Mouse (Mus musculus) stomach, postnatal 0 days (tissue): ENCODE measurements around the gene Gm20509. TPM values are rescaled to one million over a fixed set of nuclear protein-coding genes. Genes with fewer than 3 reads are reported as not detected.

Experiments used
- ATAC-seq: fragments of 200-750 bp; cut with Nextera tagmentation; 2 replicates; pipeline ENCODE4 v1.8.0; 2017; ENCODE audit not compliant: low FRiP score, low TSS enrichment
- DNase-seq: peaks from one replicate; pipeline ENCODE4 v3.0.0-alpha.2; 2016; ENCODE audit warnings: low spot score
- H3K27ac ChIP-seq: fragments of 300-500 bp; sonication (generic); replicated peaks from 2 replicates; pipeline ENCODE4 v1.5.1; 2014; ENCODE audit warnings: mild to moderate bottlenecking, control low read depth
- H3K27me3 ChIP-seq: fragments of 300-500 bp; sonication (generic); 2 replicates; pipeline ENCODE4 v1.6.1; 2014; ENCODE audit warnings: low read length; ENCODE audit not compliant: control insufficient read depth, insufficient read depth
- H3K36me3 ChIP-seq: fragments of 300-500 bp; sonication (generic); 2 replicates; pipeline ENCODE4 v1.6.1; 2014; ENCODE audit warnings: low read length, mixed read lengths; ENCODE audit not compliant: control insufficient read depth, insufficient read depth
- H3K4me1 ChIP-seq: fragments of 300-500 bp; sonication (generic); replicated peaks from 2 replicates; pipeline ENCODE4 v1.6.1; 2014; ENCODE audit warnings: antibody characterized with exemption; ENCODE audit not compliant: control insufficient read depth, insufficient read depth
- H3K4me2 ChIP-seq: fragments of 300-500 bp; sonication (generic); replicated peaks from 2 replicates; pipeline ENCODE4 v1.6.1; 2014; ENCODE audit warnings: low read depth, mild to moderate bottlenecking, control low read depth, moderate library complexity
- H3K4me3 ChIP-seq: fragments of 300-500 bp; sonication (generic); 2 replicates; pipeline ENCODE4 v1.5.1; 2014; ENCODE audit warnings: low read depth, low read length, control low read depth
- H3K9ac ChIP-seq: fragments of 300-500 bp; sonication (generic); 2 replicates; pipeline ENCODE4 v1.6.1; 2014; ENCODE audit warnings: mild to moderate bottlenecking, low read length, control low read depth, mixed read lengths
- H3K9me3 ChIP-seq: fragments of 300-500 bp; sonication (generic); 2 replicates; pipeline ENCODE4 v1.6.1; 2016; ENCODE audit warnings: low read length; ENCODE audit not compliant: control insufficient read depth
- CTCF ChIP-seq: IDR thresholded peaks from 2 replicates; pipeline ENCODE4 v1.5.1; 2016; ENCODE audit warnings: antibody characterized with exemption, low read depth, mild to moderate bottlenecking, moderate library complexity
- EP300 ChIP-seq: optimal IDR thresholded peaks from 2 replicates; pipeline ENCODE3; 2016; ENCODE audit warnings: antibody characterized with exemption
- WGBS: fragments of 180-500 bp; shearing (Covaris S2); extraction: QIAGEN DNeasy Blood & Tissue Kit; methylation state at CpG from one replicate; pipeline ENCODE4 v1.1.7; 2014; 5-methylcytosine and 5-hydroxymethylcytosine counted together
- polyA plus RNA-seq: library from polyadenylated mRNA; unstranded; fragments of >200 nt; fragmentation: Nextera tagmentation; extraction: Ambion mirVana; gene quantifications from 2 replicates; pipeline ENCODE4 v1.2.1, GENCODE M21; 2015

Gene Gm20509
- polyA plus RNA-seq, result not detected in 2 replicates

DNA sequence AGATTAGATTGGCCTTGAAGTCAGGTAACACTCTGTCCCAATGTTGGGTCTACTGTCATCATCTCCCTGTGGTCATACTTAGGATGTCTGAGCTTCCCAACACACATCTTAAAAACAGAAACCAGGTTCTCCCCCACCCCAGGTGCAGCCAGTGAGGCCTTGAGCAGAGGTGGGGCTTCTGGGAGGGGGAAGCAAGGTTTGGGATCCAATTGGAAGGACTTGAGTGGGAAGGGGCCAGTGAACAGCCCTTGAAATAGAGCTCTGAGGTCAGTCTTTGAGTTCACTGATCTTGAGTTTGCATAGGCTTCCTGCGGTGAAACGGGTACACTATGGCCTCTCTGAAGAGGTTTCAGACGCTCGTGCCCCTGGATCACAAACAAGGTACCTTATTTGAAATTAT, at the start of gene Gm20509:
Gene Gm20509 (plus strand): TSS at position 290 of the 400 bp plus-strand sequence.
- H3K9me3 ChIP-seq, result no peaks in the 10 kb centered on the region
- DNase-seq, result no peak
- no peak within 1 kb of the TSS for H3K27ac ChIP-seq
- no peak for ATAC-seq
- WGBS, result 97% methylated on average over 4 of the region's 4 CpGs
- H3K4me1 ChIP-seq, result 0 out of 2 replicates have a peak, but pooled peaks cover 3% of the 10 kb centered on the region
- H3K4me3 ChIP-seq, result peak within 1 kb of the TSS; percentile 40
- no peaks in the 10 kb centered on the region for H3K36me3 ChIP-seq
- no peaks in the 10 kb centered on the region for H3K27me3 ChIP-seq
- H3K4me2 ChIP-seq, result peak within 1 kb of the TSS; percentile 71
- no peak for TF ChIP-seq CTCF
- peak within 1 kb of the TSS; percentile 47 for H3K9ac ChIP-seq

DNA sequence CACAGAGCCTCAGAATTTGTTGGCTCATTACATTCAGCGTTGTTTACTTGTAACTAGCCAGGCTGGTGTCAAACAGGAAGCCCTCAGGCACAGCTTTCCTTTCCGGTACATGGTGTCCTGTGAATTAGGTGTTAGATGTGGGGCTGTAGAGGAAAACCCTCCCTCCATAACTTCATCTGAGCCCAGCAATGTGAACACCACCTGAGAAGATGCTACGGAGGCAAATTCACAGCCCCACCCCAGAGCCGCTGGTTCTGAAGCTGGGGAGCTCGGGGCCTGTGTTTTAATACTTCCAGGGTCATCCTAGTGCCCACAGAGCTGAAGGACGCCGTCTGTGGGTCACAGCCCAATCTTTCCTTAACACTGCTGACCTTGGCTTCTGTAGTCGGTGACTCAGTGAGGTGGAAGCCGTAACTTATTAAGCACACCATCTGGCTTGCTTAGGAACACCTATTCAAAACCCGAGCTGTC, 46.8 kb upstream of the Gm20509 start:
- Histone ChIP-seq H3K9ac (no peak overlapping the region), H3K27me3 (no peaks in the 10 kb centered on the region), H3K27ac (peak overlapping the region; percentile 9; the same call in 1 of the 2 replicates), H3K9me3 (no peaks in the 10 kb centered on the region), H3K4me1 (no peaks in the 10 kb centered on the region), H3K36me3 (no peaks in the 10 kb centered on the region), H3K4me3 (no peak overlapping the region), H3K4me2 (no peak overlapping the region)
- WGBS, result 40% methylated on average over 10 of the region's 10 CpGs
- TF ChIP-seq CTCF, result no peak
- no peak for TF ChIP-seq EP300
- ATAC-seq (no peak), DNase-seq (no peak)

DNA sequence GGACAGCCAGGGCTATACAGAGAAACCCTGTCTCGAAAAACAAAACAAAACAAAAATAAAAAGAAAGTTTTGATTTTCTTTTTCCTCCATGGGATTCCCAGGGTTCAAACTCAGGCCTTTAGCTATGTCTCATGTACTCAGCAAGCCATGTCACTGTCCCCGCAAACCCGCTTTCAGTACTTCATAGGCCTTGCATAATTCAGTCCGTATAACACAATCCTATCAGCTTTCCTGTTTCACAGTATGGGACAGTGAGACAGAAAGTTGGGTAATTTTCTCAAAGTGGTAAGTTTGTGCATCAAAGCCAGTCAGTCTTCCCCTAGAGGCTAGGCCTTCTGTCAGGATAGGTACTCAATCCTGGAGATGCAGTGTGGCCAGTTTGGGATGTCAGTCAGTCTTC, 43.0 kb upstream of the Gm20509 start:
- TF ChIP-seq EP300, result no peak
- TF ChIP-seq CTCF, result no peak
- Histone ChIP-seq H3K9ac (no peak overlapping the region), H3K9me3 (no peaks in the 10 kb centered on the region), H3K4me2 (no peak overlapping the region), H3K36me3 (no peaks in the 10 kb centered on the region), H3K27me3 (no peaks in the 10 kb centered on the region), H3K4me1 (no peaks in the 10 kb centered on the region), H3K27ac (no peak overlapping the region), H3K4me3 (no peak overlapping the region)
- 87% methylated on average over 4 of the region's 4 CpGs for WGBS
- ATAC-seq, result no peak
- DNase-seq, result no peak

GRCm38 (mm10) chr9:73063621-73064290, 38.5 kb upstream of the Gm20509 start:
- Histone ChIP-seq H3K27me3 (no peaks in the 10 kb centered on the region), H3K36me3 (no peaks in the 10 kb centered on the region), H3K9me3 (no peaks in the 10 kb centered on the region), H3K4me2 (peak overlapping the region; percentile 8; the same call in 1 of the 2 replicates), H3K9ac (no peak overlapping the region), H3K4me3 (no peak overlapping the region), H3K27ac (0 out of 2 replicates have a peak overlapping the region, but pooled peaks have one; percentile 0), H3K4me1 (peaks cover 7% of the 10 kb centered on the region; the same call in 1 of the 2 replicates)
- ATAC-seq (no peak), DNase-seq (no peak)
- WGBS, result 36% methylated on average over 15 of the region's 15 CpGs
- no peak for TF ChIP-seq CTCF
- TF ChIP-seq EP300, result no peak

- H3K36me3 ChIP-seq, result no peaks in the 10 kb centered on the region
- peak; percentile 67 for ATAC-seq
- no peaks in the 10 kb centered on the region for H3K27me3 ChIP-seq
- peak overlapping the region; percentile 42 for H3K4me2 ChIP-seq
- TF ChIP-seq CTCF (no peak), EP300 (no peak)
- no peak overlapping the region for H3K4me3 ChIP-seq
- no peak overlapping the region for H3K9ac ChIP-seq
- no peaks in the 10 kb centered on the region for H3K9me3 ChIP-seq
- H3K27ac ChIP-seq, result peak overlapping the region; percentile 87
- WGBS, result 21% methylated on average over 10 of the region's 10 CpGs
- peak; percentile 72 for DNase-seq
- H3K4me1 ChIP-seq, result peaks cover 7% of the 10 kb centered on the region; the same call in 1 of the 2 replicates
Observed at GRCm38 (mm10) chr9:73067086-73067485, 35.2 kb upstream of the Gm20509 start.

GRCm38 (mm10) chr9:73068230-73068679, 34.0 kb upstream of the Gm20509 start:
- no peak overlapping the region for H3K4me3 ChIP-seq
- TF ChIP-seq EP300 (peak; percentile 32), CTCF (no peak)
- H3K4me2 ChIP-seq, result peak overlapping the region; percentile 42
- H3K9ac ChIP-seq, result no peak overlapping the region
- H3K27me3 ChIP-seq, result no peaks in the 10 kb centered on the region
- ATAC-seq (peak; percentile 92), DNase-seq (peak; percentile 66)
- H3K36me3 ChIP-seq, result no peaks in the 10 kb centered on the region
- no peaks in the 10 kb centered on the region for H3K9me3 ChIP-seq
- WGBS, result 13% methylated on average over 6 of the region's 6 CpGs
- H3K4me1 ChIP-seq, result peaks cover 7% of the 10 kb centered on the region; the same call in 1 of the 2 replicates
- peak overlapping the region; percentile 87 for H3K27ac ChIP-seq
